In the genomic region with DNA sequence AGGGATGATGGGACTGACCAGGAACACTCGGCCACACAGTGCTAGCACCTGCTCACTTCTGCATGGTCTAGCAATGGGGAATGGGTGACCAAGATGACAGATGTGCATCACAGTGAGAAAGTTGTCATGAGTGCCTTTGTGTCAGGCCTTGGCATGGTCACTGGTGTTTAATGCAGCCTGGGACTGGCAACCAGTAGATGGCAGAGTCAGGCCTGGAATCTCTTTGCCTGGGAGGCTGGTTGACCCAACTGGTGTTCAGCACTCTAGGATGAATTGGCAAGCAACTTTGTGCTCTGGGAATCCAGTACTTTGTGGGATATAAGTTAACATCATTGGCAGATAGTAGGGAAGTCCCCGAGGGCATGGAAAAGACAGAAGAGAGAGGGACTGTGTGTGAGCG, we compare ENCODE assay signal across 8 mouse cellular contexts.
DNase-seq lines count a peak whose midpoint lies in the region; ATAC-seq lines count a peak whose summit lies in the region.
"Had no signal": no experiment of that assay in that cellular context is flagged by ENCODE, and none has a peak within 500 bp of the region (broad histone marks: within the 10 kb centered on the region; RNA-seq: fewer than 3 reads in every experiment).

No protein-coding gene starts in this region.

- no peaks in the 10 kb centered on the region for H3K36me3 ChIP-seq in kidney, embryonic 15.5 days
- H3K36me3 ChIP-seq: heart, embryonic 13.5 days had no signal

- DNase-seq in kidney, postnatal 4 days: peak; percentile 14 to 30
- DNase-seq in NIH3T3 (ENCODE audit: low read depth): peak; percentile 56
- peak; percentile 61 to 62 for DNase-seq in adrenal gland, postnatal 36 days
- peak; percentile 21 to 40 for DNase-seq in heart, adult 9 months (ENCODE audit: low spot score in 2 of 2)
- peak; percentile 51 for DNase-seq in skeletal muscle tissue, adult 2 months (ENCODE audit: low read depth, low spot score)
- no peak for DNase-seq in ovary, postnatal 10 days (ENCODE audit: low spot score)

- ATAC-seq in kidney, embryonic 15.5 days (replicated peaks; ENCODE audit: low FRiP score): no peak

- no peak overlapping the region for H3K4me2 ChIP-seq in kidney, embryonic 15.5 days
- H3K4me2 ChIP-seq: heart, embryonic 13.5 days had no signal

- H3K9ac ChIP-seq in kidney, embryonic 15.5 days: no peak overlapping the region
- H3K9ac ChIP-seq: heart, embryonic 13.5 days had no signal

- 90% methylated on average over 3 of the region's 3 CpGs for WGBS in kidney, embryonic 15.5 days

- no peak overlapping the region for H3K27ac ChIP-seq in kidney, embryonic 15.5 days
- H3K27ac ChIP-seq: heart, embryonic 13.5 days had no signal

- H3K27me3 ChIP-seq in kidney, embryonic 15.5 days: no peaks in the 10 kb centered on the region
- H3K27me3 ChIP-seq: heart, embryonic 13.5 days had no signal

- no peak overlapping the region for H3K4me3 ChIP-seq in kidney, embryonic 15.5 days (replicated peaks)
- H3K4me3 ChIP-seq: heart, embryonic 13.5 days had no signal

- no peaks in the 10 kb centered on the region for H3K9me3 ChIP-seq in kidney, embryonic 15.5 days (replicated peaks)
- H3K9me3 ChIP-seq: heart, embryonic 13.5 days had no signal

- 0 out of 2 replicates have a peak, but pooled peaks cover 4% of the 10 kb centered on the region for H3K4me1 ChIP-seq in kidney, embryonic 15.5 days
- H3K4me1 ChIP-seq: heart, embryonic 13.5 days had no signal
